Mouse (Mus musculus): ENCODE measurements around the gene Fuk. TPM values are rescaled to one million over a fixed set of nuclear protein-coding genes. Genes with fewer than 3 reads are reported as not detected.
A peak's percentile ranks its signal among the peaks of the same experiment; 100 is the strongest.
"Not testable (repeated sequence)": the region's sequence is repeated elsewhere in the genome, so short reads cannot be mapped to it uniquely, and the experiment has no call there.

Gene Fuk
- polyA plus RNA-seq, 1 experiment from 2014 or later: 6.2 TPM

- Histone ChIP-seq H3K4me3 (ENCODE audit: low read depth, low read length) (no peak overlapping the region), H3K27me3 (replicated peaks; ENCODE audit: insufficient read depth, low read length) (no peaks in the 10 kb centered on the region), H3K9me3 (ENCODE audit: low read length) (no peaks in the 10 kb centered on the region), H3K9ac (replicated peaks; ENCODE audit: low read depth) (no peak overlapping the region), H3K36me3 (ENCODE audit: insufficient read depth, low read length) (no peaks in the 10 kb centered on the region), H3K27ac (ENCODE audit: low read length) (no peak overlapping the region), H3K4me1 (ENCODE audit: insufficient read depth, low read depth, low read length) (no peaks in the 10 kb centered on the region), H3K4me2 (replicated peaks; ENCODE audit: low read depth, low read length) (no peak overlapping the region)
- ATAC-seq: no peak
- 73% methylated on average over 15 of the region's 15 CpGs for WGBS
- TF ChIP-seq CTCF (IDR thresholded peaks at IDR 0.05) (no peak), EP300 (IDR thresholded peaks at IDR 0.05) (no peak)
- no peak for DNase-seq (ENCODE audit: low spot score)
These were observed 9.6 kb upstream of the Fuk start for GRCm38 (mm10) chr8:110911576-110912570.

GRCm38 (mm10) chr8:110909850-110910249 is 7.6 kb upstream of the Fuk start:
- H3K27me3 ChIP-seq (replicated peaks; ENCODE audit: insufficient read depth, low read length); H3K4me1 ChIP-seq (ENCODE audit: insufficient read depth, low read depth, low read length); H3K4me3 ChIP-seq (ENCODE audit: low read depth, low read length); H3K4me2 ChIP-seq (replicated peaks; ENCODE audit: low read depth, low read length); ATAC-seq; H3K27ac ChIP-seq (ENCODE audit: low read length); H3K36me3 ChIP-seq (ENCODE audit: insufficient read depth, low read length); H3K9ac ChIP-seq (replicated peaks; ENCODE audit: low read depth); H3K9me3 ChIP-seq (ENCODE audit: low read length); DNase-seq (ENCODE audit: low spot score): not testable (repeated sequence)

GRCm38 (mm10) chr8:110906682-110907081 is 4.4 kb upstream of the Fuk start:
- WGBS: 72% methylated on average over 1 of the region's 1 CpGs
- ATAC-seq (no peak), DNase-seq (ENCODE audit: low spot score) (no peak)
- Histone ChIP-seq H3K4me1 (ENCODE audit: insufficient read depth, low read depth, low read length) (no peaks in the 10 kb centered on the region), H3K4me3 (ENCODE audit: low read depth, low read length) (no peak overlapping the region), H3K9me3 (ENCODE audit: low read length) (no peaks in the 10 kb centered on the region), H3K36me3 (ENCODE audit: insufficient read depth, low read length) (no peaks in the 10 kb centered on the region), H3K4me2 (replicated peaks; ENCODE audit: low read depth, low read length) (no peak overlapping the region), H3K9ac (replicated peaks; ENCODE audit: low read depth) (no peak overlapping the region), H3K27ac (ENCODE audit: low read length) (no peak overlapping the region), H3K27me3 (replicated peaks; ENCODE audit: insufficient read depth, low read length) (no peaks in the 10 kb centered on the region)
- TF ChIP-seq EP300 (IDR thresholded peaks at IDR 0.05) (no peak), CTCF (IDR thresholded peaks at IDR 0.05) (no peak)

- Histone ChIP-seq H3K27me3 (replicated peaks; ENCODE audit: insufficient read depth, low read length) (no peaks in the 10 kb centered on the region), H3K9me3 (ENCODE audit: low read length) (no peaks in the 10 kb centered on the region), H3K4me1 (ENCODE audit: insufficient read depth, low read depth, low read length) (no peaks in the 10 kb centered on the region), H3K36me3 (ENCODE audit: insufficient read depth, low read length) (no peaks in the 10 kb centered on the region), H3K4me2 (replicated peaks; ENCODE audit: low read depth, low read length) (no peak overlapping the region), H3K4me3 (ENCODE audit: low read depth, low read length) (no peak overlapping the region), H3K27ac (ENCODE audit: low read length) (no peak overlapping the region), H3K9ac (replicated peaks; ENCODE audit: low read depth) (no peak overlapping the region)
- TF ChIP-seq EP300 (IDR thresholded peaks at IDR 0.05) (no peak), CTCF (IDR thresholded peaks at IDR 0.05) (no peak)
- ATAC-seq (no peak), DNase-seq (ENCODE audit: low spot score) (no peak)
- whole genome bisulfite sequencing: 80% methylated on average over 6 of the region's 6 CpGs
These were observed 3.1 kb upstream of the Fuk start for GRCm38 (mm10) chr8:110905404-110905803.

- no peak for ATAC-seq
- Histone ChIP-seq H3K9ac (replicated peaks; ENCODE audit: low read depth) (no peak overlapping the region), H3K4me1 (ENCODE audit: insufficient read depth, low read depth, low read length) (no peaks in the 10 kb centered on the region), H3K9me3 (ENCODE audit: low read length) (no peaks in the 10 kb centered on the region), H3K36me3 (ENCODE audit: insufficient read depth, low read length) (no peaks in the 10 kb centered on the region), H3K4me2 (replicated peaks; ENCODE audit: low read depth, low read length) (peak overlapping the region; percentile 76), H3K4me3 (ENCODE audit: low read depth, low read length) (peak overlapping the region; percentile 74), H3K27me3 (replicated peaks; ENCODE audit: insufficient read depth, low read length) (no peaks in the 10 kb centered on the region), H3K27ac (ENCODE audit: low read length) (no peak overlapping the region)
- DNase-seq (ENCODE audit: low spot score): no peak
- WGBS: 53% methylated on average over 2 of the region's 2 CpGs
- TF ChIP-seq CTCF (IDR thresholded peaks at IDR 0.05) (no peak), EP300 (IDR thresholded peaks at IDR 0.05) (no peak)
These were observed 284 bp upstream of the Fuk start for GRCm38 (mm10) chr8:110902579-110902965.

- TF ChIP-seq EP300 (IDR thresholded peaks at IDR 0.05): no peak
- TF ChIP-seq CTCF (IDR thresholded peaks at IDR 0.05): no peak
- Histone ChIP-seq H3K9me3 (ENCODE audit: low read length) (no peaks in the 10 kb centered on the region), H3K4me1 (ENCODE audit: insufficient read depth, low read depth, low read length) (no peaks in the 10 kb centered on the region), H3K9ac (replicated peaks; ENCODE audit: low read depth) (no peak overlapping the region), H3K4me2 (replicated peaks; ENCODE audit: low read depth, low read length) (no peak overlapping the region), H3K27me3 (replicated peaks; ENCODE audit: insufficient read depth, low read length) (no peaks in the 10 kb centered on the region), H3K4me3 (ENCODE audit: low read depth, low read length) (no peak overlapping the region), H3K27ac (ENCODE audit: low read length) (no peak overlapping the region), H3K36me3 (ENCODE audit: insufficient read depth, low read length) (no peaks in the 10 kb centered on the region)
- 56% methylated on average over 3 of the region's 3 CpGs for WGBS
- no peak for ATAC-seq
- no peak for DNase-seq (ENCODE audit: low spot score)
These were observed 1.2 kb downstream of the Fuk start for GRCm38 (mm10) chr8:110901056-110901455.

Data from lung, postnatal 0 days (tissue).